Mouse (Mus musculus) embryonic facial prominence, embryonic 12.5 days (tissue): ENCODE measurements around the gene Nemf. TPM values are rescaled to one million over a fixed set of nuclear protein-coding genes. Genes with fewer than 3 reads are reported as not detected.

ENCODE experiments used
- ATAC-seq: fragments of 200-750 bp; cut with Nextera tagmentation; 2 replicates; pipeline ENCODE4 v1.8.0; 2017; ENCODE audit not compliant: insufficient number of reproducible peaks, insufficient read depth, low FRiP score, low TSS enrichment
- H3K27ac ChIP-seq: fragments of 300-500 bp; sonication (generic); 2 replicates; pipeline ENCODE4 v1.5.1; 2016; ENCODE audit warnings: mild to moderate bottlenecking
- H3K27me3 ChIP-seq: fragments of 300-500 bp; sonication (generic); 2 replicates; pipeline ENCODE4 v1.6.1; 2016; ENCODE audit warnings: mild to moderate bottlenecking, moderate library complexity
- H3K36me3 ChIP-seq: fragments of 300-500 bp; sonication (generic); 2 replicates; pipeline ENCODE4 v1.6.1; 2016; ENCODE audit warnings: mild to moderate bottlenecking
- H3K4me1 ChIP-seq: fragments of 300-500 bp; sonication (generic); 2 replicates; pipeline ENCODE4 v1.6.1; 2016
- H3K4me2 ChIP-seq: fragments of 300-500 bp; sonication (generic); replicated peaks from 2 replicates; pipeline ENCODE4 v1.6.1; 2016; ENCODE audit warnings: mild to moderate bottlenecking, moderate library complexity
- H3K4me3 ChIP-seq: fragments of 300-500 bp; sonication (generic); 2 replicates; pipeline ENCODE4 v1.5.1; 2016; ENCODE audit warnings: mild to moderate bottlenecking
- H3K9ac ChIP-seq: fragments of 300-500 bp; sonication (generic); 2 replicates; pipeline ENCODE4 v1.6.1; 2016; ENCODE audit warnings: mild to moderate bottlenecking, moderate library complexity
- H3K9me3 ChIP-seq: fragments of 300-500 bp; sonication (generic); 2 replicates; pipeline ENCODE4 v1.6.1; 2016; ENCODE audit warnings: mild to moderate bottlenecking, moderate library complexity
- WGBS: fragments of 180-500 bp; shearing (Covaris S2); methylation state at CpG from one replicate; pipeline ENCODE4 v1.1.7; 2016; 5-methylcytosine and 5-hydroxymethylcytosine counted together
- polyA plus RNA-seq: library from polyadenylated mRNA; unstranded; fragments of >200 nt; fragmentation: Nextera tagmentation; extraction: Ambion mirVana; gene quantifications from 2 replicates; pipeline ENCODE4 v1.2.1, GENCODE M21; 2016

Nemf gene
- polyA plus RNA-seq, 1 experiment from 2014 or later, result 95.4 TPM

DNA sequence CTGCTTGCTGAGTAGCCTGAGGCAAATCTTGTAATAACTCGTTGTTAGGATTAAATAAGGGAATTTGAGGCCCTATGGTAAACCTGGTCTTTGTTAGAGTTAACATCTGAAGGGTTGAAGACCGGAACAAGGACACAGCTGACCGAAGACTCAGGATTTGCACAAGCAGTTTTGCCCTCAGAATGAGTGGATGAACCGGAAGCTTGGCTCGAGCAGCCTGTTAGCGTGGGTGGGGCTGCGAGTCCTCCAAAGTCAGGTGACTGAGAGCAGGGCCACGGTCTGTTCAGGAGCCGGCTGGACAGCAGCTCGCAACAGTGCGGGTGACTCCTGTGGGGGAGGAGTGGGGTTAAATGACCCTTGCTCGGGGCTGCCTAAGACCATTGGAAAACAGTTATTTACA lies 57.7 kb downstream of the Nemf start:
- peaks cover 21% of the 10 kb centered on the region for H3K4me1 ChIP-seq
- H3K4me3 ChIP-seq, result no peak overlapping the region
- WGBS, result 40% methylated on average over 12 of the region's 12 CpGs
- H3K4me2 ChIP-seq, result peak overlapping the region; percentile 69
- no peak overlapping the region for H3K9ac ChIP-seq
- 0 out of 2 replicates have a peak overlapping the region, but pooled peaks have one; percentile 3 for H3K27ac ChIP-seq
- no peaks in the 10 kb centered on the region for H3K27me3 ChIP-seq
- H3K36me3 ChIP-seq, result peaks cover 41% of the 10 kb centered on the region
- H3K9me3 ChIP-seq, result no peaks in the 10 kb centered on the region
- ATAC-seq, result no peak

DNA sequence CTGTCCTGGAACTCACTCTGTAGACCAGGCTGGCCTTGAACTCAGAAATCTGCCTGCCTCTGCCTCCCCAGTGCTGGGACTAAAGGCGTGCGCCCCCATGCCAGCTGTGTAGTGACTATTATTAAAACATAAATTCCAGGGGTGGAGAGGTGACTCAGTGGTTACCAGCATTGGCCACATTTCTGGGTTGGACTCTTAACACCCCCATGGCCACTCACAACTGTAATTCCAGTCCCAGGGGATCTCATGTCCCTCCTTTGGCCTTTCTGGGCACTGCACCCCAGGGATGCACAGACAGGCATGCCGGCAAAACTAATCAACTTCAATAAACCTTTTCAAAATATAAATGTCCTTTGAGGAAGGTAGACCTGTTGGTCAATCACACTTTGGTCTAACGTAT lies 58.7 kb downstream of the Nemf start:
- H3K9ac ChIP-seq, result no peak overlapping the region

GRCm38 (mm10) chr12:69297411-69298150 lies 59.4 kb downstream of the Nemf start:
- Histone ChIP-seq H3K4me2 (peak overlapping the region; percentile 69), H3K27ac (peak overlapping the region; percentile 98), H3K4me3 (peak overlapping the region; percentile 97), H3K27me3 (no peaks in the 10 kb centered on the region), H3K9ac (peak overlapping the region; percentile 98), H3K9me3 (no peaks in the 10 kb centered on the region), H3K36me3 (peaks cover 28% of the 10 kb centered on the region), H3K4me1 (peaks cover 21% of the 10 kb centered on the region)
- WGBS, result 18% methylated on average over 20 of the region's 20 CpGs
- ATAC-seq, result no peak

More for the DNA sequence above, 58.7 kb downstream of the Nemf start:
- WGBS, result 87% methylated on average over 4 of the region's 4 CpGs
- 0 out of 2 replicates have a peak overlapping the region, but pooled peaks have one; percentile 5 for H3K4me3 ChIP-seq
- no peak for ATAC-seq
- H3K4me2 ChIP-seq, result peak overlapping the region; percentile 69
- H3K9me3 ChIP-seq, result no peaks in the 10 kb centered on the region
- no peaks in the 10 kb centered on the region for H3K27me3 ChIP-seq
- peaks cover 33% of the 10 kb centered on the region for H3K36me3 ChIP-seq
- H3K27ac ChIP-seq, result no peak overlapping the region
- peaks cover 21% of the 10 kb centered on the region for H3K4me1 ChIP-seq

DNA sequence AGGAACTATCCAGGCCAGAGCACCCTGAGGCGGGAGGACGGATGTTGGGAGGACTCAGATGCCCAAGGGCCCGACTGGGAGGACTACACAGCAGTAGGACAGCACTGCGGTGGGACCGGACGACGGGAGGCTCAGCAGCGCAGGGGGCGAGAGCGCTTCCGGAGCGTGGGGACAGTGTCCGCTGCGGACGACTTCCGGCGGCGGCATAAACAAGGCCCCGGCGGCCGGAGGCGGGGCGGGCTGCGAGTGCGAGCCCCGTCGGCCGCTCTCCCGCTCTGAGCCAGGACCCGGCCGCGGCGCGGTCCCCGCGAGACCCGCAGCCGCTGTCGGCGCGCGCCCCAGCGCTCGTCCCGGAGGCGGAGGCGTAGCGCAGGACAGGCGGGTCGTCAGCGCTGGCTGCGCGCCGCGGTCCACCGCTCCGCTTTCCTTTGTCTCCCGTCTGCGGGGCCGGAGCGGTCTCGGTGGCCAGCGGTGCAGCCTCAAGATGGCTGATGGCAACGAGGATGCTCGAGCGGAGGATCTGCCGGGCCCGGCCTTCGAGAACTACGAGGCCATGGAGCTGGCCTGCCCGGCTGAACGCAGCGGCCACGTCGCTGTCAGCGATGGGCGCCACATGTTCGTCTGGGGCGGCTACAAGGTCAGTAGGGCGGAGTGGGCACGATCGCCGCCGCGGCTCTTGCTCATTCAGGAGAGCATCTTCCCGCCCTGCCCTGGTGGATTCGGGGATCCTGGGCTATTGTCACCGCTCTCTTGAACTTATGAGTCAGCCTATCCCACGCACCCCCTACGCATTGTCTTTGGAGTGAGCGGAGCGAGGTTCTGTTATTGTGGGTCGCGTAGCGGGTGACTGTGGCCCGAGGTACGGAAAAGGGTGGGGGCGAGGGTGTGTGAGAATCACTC lies 60.2 kb downstream of the Nemf start, which contains the start of gene Klhdc2:
TSS of gene Klhdc2 (plus strand) at position 171 of the 900 bp plus-strand sequence.
- no peaks in the 10 kb centered on the region for H3K9me3 ChIP-seq
- H3K9ac ChIP-seq, result peak within 1 kb of the TSS; percentile 98
- peaks cover 20% of the 10 kb centered on the region for H3K36me3 ChIP-seq
- peak; percentile 84 for ATAC-seq
- H3K4me1 ChIP-seq, result peaks cover 21% of the 10 kb centered on the region
- no peaks in the 10 kb centered on the region for H3K27me3 ChIP-seq
- H3K4me3 ChIP-seq, result peak within 1 kb of the TSS; percentile 97
- H3K4me2 ChIP-seq, result peak within 1 kb of the TSS; percentile 69
- peak within 1 kb of the TSS; percentile 98 for H3K27ac ChIP-seq
- WGBS, result under 1% methylated on average over 85 of the region's 98 CpGs

GRCm38 (mm10) chr12:69295651-69296050 lies 61.3 kb downstream of the Nemf start:
- 79% methylated on average over 4 of the region's 4 CpGs for WGBS
- peaks cover 12% of the 10 kb centered on the region; the same call in 1 of the 2 replicates for H3K36me3 ChIP-seq
- no peaks in the 10 kb centered on the region for H3K9me3 ChIP-seq
- peak overlapping the region; percentile 98; the same call in 1 of the 2 replicates for H3K27ac ChIP-seq
- H3K4me3 ChIP-seq, result peak overlapping the region; percentile 97
- H3K4me2 ChIP-seq, result peak overlapping the region; percentile 69
- no peak for ATAC-seq
- no peaks in the 10 kb centered on the region for H3K27me3 ChIP-seq
- peak overlapping the region; percentile 98; the same call in 1 of the 2 replicates for H3K9ac ChIP-seq
- peaks cover 21% of the 10 kb centered on the region for H3K4me1 ChIP-seq

DNA sequence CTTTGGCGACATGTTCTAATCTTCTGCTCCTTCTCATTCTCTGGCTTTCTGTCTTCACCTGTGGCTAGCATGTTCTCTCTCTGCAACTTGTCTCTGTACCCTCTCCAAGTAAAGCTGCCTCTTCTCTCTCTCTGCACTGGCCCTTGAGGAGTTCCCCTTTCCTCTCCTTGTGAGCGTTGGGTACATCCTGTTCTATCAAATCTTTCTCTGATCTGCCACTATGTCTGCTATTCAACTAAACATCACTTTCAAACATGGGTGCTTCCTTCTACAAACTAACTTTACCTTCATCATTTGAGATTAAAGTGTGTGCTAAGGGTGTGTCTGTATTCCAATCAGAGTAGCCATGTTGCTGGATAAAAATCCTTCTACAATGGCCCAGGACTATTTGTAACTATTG lies 62.0 kb downstream of the Nemf start:
- WGBS, result 92% methylated on average over 2 of the region's 2 CpGs
- Histone ChIP-seq H3K4me2 (no peak overlapping the region), H3K27me3 (no peaks in the 10 kb centered on the region), H3K9me3 (no peaks in the 10 kb centered on the region), H3K27ac (no peak overlapping the region), H3K36me3 (peaks cover 7% of the 10 kb centered on the region; the same call in 1 of the 2 replicates), H3K4me1 (peaks cover 20% of the 10 kb centered on the region), H3K9ac (no peak overlapping the region), H3K4me3 (no peak overlapping the region)
- no peak for ATAC-seq

GRCm38 (mm10) chr12:69293815-69294214 lies 63.1 kb downstream of the Nemf start:
- Histone ChIP-seq H3K27me3 (no peaks in the 10 kb centered on the region), H3K9ac (no peak overlapping the region), H3K4me3 (no peak overlapping the region), H3K36me3 (0 out of 2 replicates have a peak, but pooled peaks cover 5% of the 10 kb centered on the region), H3K4me2 (no peak overlapping the region), H3K4me1 (peaks cover 11% of the 10 kb centered on the region), H3K27ac (no peak overlapping the region), H3K9me3 (no peaks in the 10 kb centered on the region)
- WGBS, result 45% methylated on average over 2 of the region's 2 CpGs
- ATAC-seq, result no peak

GRCm38 (mm10) chr12:69292401-69292800 lies 64.6 kb downstream of the Nemf start:
- no peak overlapping the region for H3K9ac ChIP-seq
- WGBS, result 87% methylated on average over 6 of the region's 6 CpGs
- no peak overlapping the region for H3K4me2 ChIP-seq
- no peaks in the 10 kb centered on the region for H3K36me3 ChIP-seq
- H3K4me3 ChIP-seq, result no peak overlapping the region
- no peak for ATAC-seq
- H3K9me3 ChIP-seq, result no peaks in the 10 kb centered on the region
- H3K4me1 ChIP-seq, result peaks cover 4% of the 10 kb centered on the region; the same call in 1 of the 2 replicates
- no peaks in the 10 kb centered on the region for H3K27me3 ChIP-seq
- no peak overlapping the region for H3K27ac ChIP-seq

DNA sequence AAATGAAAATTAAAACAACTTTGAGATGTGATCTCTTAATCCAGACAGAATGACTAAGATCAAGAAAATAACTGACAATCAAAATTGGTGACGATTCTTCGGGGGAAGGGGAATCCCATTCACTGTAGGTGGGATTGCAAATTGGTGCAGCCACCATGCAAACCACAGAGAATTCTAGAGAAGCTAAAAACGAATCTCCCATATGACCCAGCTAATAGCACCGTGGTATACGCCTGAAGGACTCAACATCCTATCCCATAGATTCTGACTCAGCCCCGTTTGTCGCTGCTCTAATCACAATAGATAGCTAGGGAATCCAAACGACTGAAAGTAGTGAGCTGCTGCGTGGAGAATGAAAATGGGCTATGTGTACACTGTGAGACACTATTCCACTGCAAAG lies 68.3 kb downstream of the Nemf start:
- 78% methylated on average over 9 of the region's 9 CpGs for WGBS
- Histone ChIP-seq H3K4me3 (no peak overlapping the region), H3K4me1 (no peaks in the 10 kb centered on the region), H3K27ac (no peak overlapping the region), H3K9me3 (no peaks in the 10 kb centered on the region), H3K4me2 (no peak overlapping the region), H3K36me3 (no peaks in the 10 kb centered on the region), H3K9ac (no peak overlapping the region), H3K27me3 (no peaks in the 10 kb centered on the region)
- ATAC-seq, result no peak

DNA sequence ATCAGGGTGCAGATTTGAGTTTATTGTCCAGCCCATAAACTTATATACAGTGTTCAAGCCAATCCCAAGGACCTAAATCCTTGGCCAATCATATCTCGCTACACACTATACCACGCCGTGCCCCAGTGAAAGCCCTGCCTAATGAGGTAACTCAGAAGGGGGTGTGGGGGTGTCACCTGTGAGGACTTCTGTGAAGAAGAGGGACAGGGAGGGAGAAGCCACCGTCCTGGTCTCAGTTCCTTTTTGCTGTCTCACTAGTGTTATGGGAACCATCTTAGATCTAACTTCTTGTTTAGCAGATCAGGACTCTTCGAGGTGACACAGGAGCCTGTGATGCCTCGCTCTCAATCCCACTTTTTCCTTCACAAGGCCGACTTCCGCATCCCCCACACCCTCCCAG lies 69.4 kb downstream of the Nemf start:
- Histone ChIP-seq H3K4me2 (no peak overlapping the region), H3K4me3 (no peak overlapping the region), H3K4me1 (no peaks in the 10 kb centered on the region), H3K27ac (no peak overlapping the region), H3K36me3 (no peaks in the 10 kb centered on the region), H3K27me3 (no peaks in the 10 kb centered on the region), H3K9me3 (no peaks in the 10 kb centered on the region), H3K9ac (no peak overlapping the region)
- 89% methylated on average over 8 of the region's 8 CpGs for WGBS
- no peak for ATAC-seq

GRCm38 (mm10) chr12:69283146-69283545 lies 73.8 kb downstream of the Nemf start:
- H3K4me1 ChIP-seq, result no peaks in the 10 kb centered on the region
- ATAC-seq, result no peak
- H3K9me3 ChIP-seq, result no peaks in the 10 kb centered on the region

More at GRCm38 (mm10) chr12:69283146-69283545, 73.8 kb downstream of the Nemf start:
- no peak overlapping the region for H3K27ac ChIP-seq
- H3K27me3 ChIP-seq, result no peaks in the 10 kb centered on the region
- no peak overlapping the region for H3K4me3 ChIP-seq
- WGBS, result 81% methylated on average over 7 of the region's 7 CpGs
- H3K4me2 ChIP-seq, result no peak overlapping the region
- no peak overlapping the region for H3K9ac ChIP-seq
- no peaks in the 10 kb centered on the region for H3K36me3 ChIP-seq
